Mouse (Mus musculus) MEL (cell line): ENCODE data around the gene Hist1h2bh. TPM values are rescaled to one million over a fixed set of nuclear protein-coding genes. Genes with fewer than 3 reads are reported as not detected.

Experiments
- polyA plus RNA-seq, 2 experiments: library from polyadenylated mRNA; stranded (reverse) in 1 of 2; unstranded in 1 of 2; fragments of >175 nt in 1 of 2; fragments of >200 nt in 1 of 2; gene quantifications; 2 replicates each; pipeline versions ENCODE4 v1.2.1 to v1.2.4; 2012; ENCODE audit warnings: low replicate concordance in 2 of 2, low read depth in 1 of 2; ENCODE audit not compliant: insufficient read length in 2 of 2, insufficient read depth in 1 of 2, missing spikeins in 1 of 2
- total RNA-seq: library from RNA; depleted of rRNA; stranded (reverse); fragments of 300-350 nt; gene quantifications from 2 replicates; pipeline ENCODE4 v1.2.3, GENCODE M21; 2012; rRNA removed

Gene Hist1h2bh
- total and polyA plus RNA-seq, 3 experiments = 0.70 to 275 TPM; not detected in 1

Other genes starting within 250 kb of the Hist1h2bh start
Only the 30 nearest of the 34 such genes appear.
- 7.0 and 8.4 TPM in 2 replicates for gene Zfp322a, start 174.2 kb downstream of the Hist1h2bh start, total RNA-seq
- 1 to 10 TPM in 1 of 2 experiments, not detected in 1; 5.7 TPM for gene Zfp322a, start 174.2 kb downstream of the Hist1h2bh start, polyA plus RNA-seq
- 12.5 and 16.2 TPM in 2 replicates for gene Abt1, start 119.5 kb downstream of the Hist1h2bh start, total RNA-seq
- gene Abt1, start 119.5 kb downstream of the Hist1h2bh start, polyA plus RNA-seq = 10 to 100 TPM in 1 of 2 experiments, not detected in 1; 14.2 TPM
- 0.07 TPM in 1 of 2 replicates, not detected in the other for gene Btn1a1, start 77.5 kb downstream of the Hist1h2bh start, total RNA-seq
- gene Btn1a1, start 77.5 kb downstream of the Hist1h2bh start, polyA plus RNA-seq = under 1 TPM in 1 of 2 experiments, not detected in 1; 0.25 TPM
- gene Btn2a2, start 54.5 kb downstream of the Hist1h2bh start, total RNA-seq = not detected in 2 replicates
- gene Btn2a2, start 54.5 kb downstream of the Hist1h2bh start, polyA plus RNA-seq = not detected
- 5,750 and 5,753 TPM in 2 replicates for gene Hist1h4h, start 12.3 kb downstream of the Hist1h2bh start, total RNA-seq
- 1 to 10 TPM in 1 of 2 experiments, not detected in 1; 9.9 TPM for gene Hist1h4h, start 12.3 kb downstream of the Hist1h2bh start, polyA plus RNA-seq
- gene Hist1h2af, start 9.5 kb downstream of the Hist1h2bh start, total RNA-seq = 939 and 1,000 TPM in 2 replicates
- 10 to 100 TPM in 1 of 2 experiments, not detected in 1; 64.3 TPM for gene Hist1h2af, start 9.5 kb downstream of the Hist1h2bh start, polyA plus RNA-seq
- 441 and 728 TPM in 2 replicates for gene Hist1h3g, start 8.0 kb downstream of the Hist1h2bh start, total RNA-seq
- 1 to 10 TPM in 1 of 2 experiments, not detected in 1; 5.2 TPM for gene Hist1h3g, start 8.0 kb downstream of the Hist1h2bh start, polyA plus RNA-seq
- 541 and 709 TPM in 2 replicates for gene Hist1h3f, start 660 bp upstream of the Hist1h2bh start, total RNA-seq
- 1 to 10 TPM in 1 of 2 experiments, not detected in 1; 1.2 TPM for gene Hist1h3f, start 660 bp upstream of the Hist1h2bh start, polyA plus RNA-seq
- gene Hist1h4f, start 8.3 kb upstream of the Hist1h2bh start, total RNA-seq = 3,786 and 4,217 TPM in 2 replicates
- gene Hist1h4f, start 8.3 kb upstream of the Hist1h2bh start, polyA plus RNA-seq = 10 to 100 TPM in 1 of 2 experiments, not detected in 1; 14.4 TPM
- 115 and 134 TPM in 2 replicates for gene Hist1h1d, start 9.9 kb upstream of the Hist1h2bh start, total RNA-seq
- gene Hist1h1d, start 9.9 kb upstream of the Hist1h2bh start, polyA plus RNA-seq = under 1 TPM in 1 of 2 experiments, not detected in 1; 0.24 TPM
- 1,049 and 1,400 TPM in 2 replicates for gene Hist1h3e, start 19.0 kb upstream of the Hist1h2bh start, total RNA-seq
- 1 to 10 TPM in 1 of 2 experiments, not detected in 1; 4.5 TPM for gene Hist1h3e, start 19.0 kb upstream of the Hist1h2bh start, polyA plus RNA-seq
- gene Hist1h2ae, start 27.8 kb upstream of the Hist1h2bh start, total RNA-seq = 560 and 662 TPM in 2 replicates
- gene Hist1h2ae, start 27.8 kb upstream of the Hist1h2bh start, polyA plus RNA-seq = 1 to 10 TPM in 1 of 2 experiments, not detected in 1; 3.3 TPM
- gene Hist1h2bg, start 28.0 kb upstream of the Hist1h2bh start, total RNA-seq = 2,580 and 3,348 TPM in 2 replicates
- 10 to 100 TPM in 1 of 2 experiments, not detected in 1; 14.7 TPM for gene Hist1h2bg, start 28.0 kb upstream of the Hist1h2bh start, polyA plus RNA-seq
- 1,093 and 1,255 TPM in 2 replicates for gene Hist1h2bf, start 30.8 kb upstream of the Hist1h2bh start, total RNA-seq
- gene Hist1h2bf, start 30.8 kb upstream of the Hist1h2bh start, polyA plus RNA-seq = 1 to 10 TPM in 1 of 2 experiments, not detected in 1; 2.2 TPM
- gene Hist1h2ad, start 31.0 kb upstream of the Hist1h2bh start, total RNA-seq = 924 and 1,082 TPM in 2 replicates
- under 1 TPM in 1 of 2 experiments, not detected in 1; 0.14 TPM for gene Hist1h2ad, start 31.0 kb upstream of the Hist1h2bh start, polyA plus RNA-seq
- gene Hist1h3d, start 32.4 kb upstream of the Hist1h2bh start, total RNA-seq = 150 and 212 TPM in 2 replicates
- gene Hist1h3d, start 32.4 kb upstream of the Hist1h2bh start, polyA plus RNA-seq = 1 to 10 TPM in 1 of 2 experiments, not detected in 1; 1.4 TPM
- gene Hist1h4d, start 38.2 kb upstream of the Hist1h2bh start, total RNA-seq = 1,889 and 1,922 TPM in 2 replicates
- gene Hist1h4d, start 38.2 kb upstream of the Hist1h2bh start, polyA plus RNA-seq = 10 to 100 TPM in 1 of 2 experiments, not detected in 1; 11.7 TPM
- 237 and 340 TPM in 2 replicates for gene Hist1h2be, start 77.7 kb upstream of the Hist1h2bh start, total RNA-seq
- gene Hist1h2be, start 77.7 kb upstream of the Hist1h2bh start, polyA plus RNA-seq = under 1 TPM in 1 of 2 experiments, not detected in 1; 0.49 TPM
- gene Hist1h1e, start 79.2 kb upstream of the Hist1h2bh start, total RNA-seq = 268 and 340 TPM in 2 replicates
- 1 to 10 TPM in 1 of 2 experiments, not detected in 1; 1.6 TPM for gene Hist1h1e, start 79.2 kb upstream of the Hist1h2bh start, polyA plus RNA-seq
- gene Hist1h2ac, start 140.6 kb upstream of the Hist1h2bh start, total RNA-seq = 123 and 153 TPM in 2 replicates
- under 1 TPM in 1 of 2 experiments, not detected in 1; 0.15 TPM for gene Hist1h2ac, start 140.6 kb upstream of the Hist1h2bh start, polyA plus RNA-seq
- gene Hist1h2bc, start 140.8 kb upstream of the Hist1h2bh start, total RNA-seq = 694 and 982 TPM in 2 replicates
- gene Hist1h2bc, start 140.8 kb upstream of the Hist1h2bh start, polyA plus RNA-seq = 1 to 10 TPM in 1 of 2 experiments, not detected in 1; 3.1 TPM
- gene Hist1h1t, start 152.4 kb upstream of the Hist1h2bh start, total RNA-seq = 2.7 and 6.3 TPM in 2 replicates
- not detected for gene Hist1h1t, start 152.4 kb upstream of the Hist1h2bh start, polyA plus RNA-seq
- gene Hist1h4c, start 155.1 kb upstream of the Hist1h2bh start, total RNA-seq = 1,967 and 2,008 TPM in 2 replicates
- gene Hist1h4c, start 155.1 kb upstream of the Hist1h2bh start, polyA plus RNA-seq = 1 to 10 TPM in 1 of 2 experiments, not detected in 1; 4.1 TPM
- not detected in 2 replicates for gene Hfe, start 167.5 kb upstream of the Hist1h2bh start, total RNA-seq
- gene Hfe, start 167.5 kb upstream of the Hist1h2bh start, polyA plus RNA-seq = not detected
- gene Hist1h1c, start 195.4 kb upstream of the Hist1h2bh start, total RNA-seq = 348 and 479 TPM in 2 replicates
- 1 to 10 TPM in 1 of 2 experiments, not detected in 1; 3.8 TPM for gene Hist1h1c, start 195.4 kb upstream of the Hist1h2bh start, polyA plus RNA-seq
- 1,651 and 2,239 TPM in 2 replicates for gene Hist1h3c, start 202.2 kb upstream of the Hist1h2bh start, total RNA-seq
- 1 to 10 TPM in 1 of 2 experiments, not detected in 1; 1.7 TPM for gene Hist1h3c, start 202.2 kb upstream of the Hist1h2bh start, polyA plus RNA-seq
- gene Hist1h2bb, start 203.3 kb upstream of the Hist1h2bh start, total RNA-seq = 2,278 and 3,150 TPM in 2 replicates
- 1 to 10 TPM in 1 of 2 experiments, not detected in 1; 3.2 TPM for gene Hist1h2bb, start 203.3 kb upstream of the Hist1h2bh start, polyA plus RNA-seq
- 2,219 and 2,780 TPM in 2 replicates for gene Hist1h2ab, start 207.7 kb upstream of the Hist1h2bh start, total RNA-seq
- 1 to 10 TPM in 1 of 2 experiments, not detected in 1; 8.0 TPM for gene Hist1h2ab, start 207.7 kb upstream of the Hist1h2bh start, polyA plus RNA-seq
- gene Hist1h3b, start 208.9 kb upstream of the Hist1h2bh start, total RNA-seq = 1,725 and 2,102 TPM in 2 replicates
- 1 to 10 TPM in 1 of 2 experiments, not detected in 1; 6.6 TPM for gene Hist1h3b, start 208.9 kb upstream of the Hist1h2bh start, polyA plus RNA-seq
- gene Hist1h4b, start 213.6 kb upstream of the Hist1h2bh start, total RNA-seq = 3,071 and 3,339 TPM in 2 replicates
- 10 to 100 TPM in 1 of 2 experiments, not detected in 1; 19.0 TPM for gene Hist1h4b, start 213.6 kb upstream of the Hist1h2bh start, polyA plus RNA-seq